Mouse (Mus musculus) limb, embryonic 12.5 days (tissue): ENCODE results near the gene Igdcc3. TPM values are rescaled to one million over a fixed set of nuclear protein-coding genes. Genes with fewer than 3 reads are reported as not detected.

ENCODE experiments used
- ATAC-seq: fragments of 200-750 bp; cut with Nextera tagmentation; 2 replicates; pipeline ENCODE4 v1.8.0; 2017; ENCODE audit warnings: low read depth, moderate TSS enrichment; ENCODE audit not compliant: insufficient number of reproducible peaks, insufficient read depth, low FRiP score, low TSS enrichment
- H3K27ac ChIP-seq: fragments of 300-500 bp; sonication (generic); 2 replicates; pipeline ENCODE4 v1.5.1; 2016; ENCODE audit warnings: mild to moderate bottlenecking, moderate library complexity
- H3K27me3 ChIP-seq: fragments of 300-500 bp; sonication (generic); 2 replicates; pipeline ENCODE4 v1.6.1; 2016; ENCODE audit warnings: mild to moderate bottlenecking, moderate library complexity
- H3K36me3 ChIP-seq: fragments of 300-500 bp; sonication (generic); 2 replicates; pipeline ENCODE4 v1.6.1; 2016; ENCODE audit warnings: mild to moderate bottlenecking, moderate library complexity
- H3K4me1 ChIP-seq: fragments of 300-500 bp; sonication (generic); replicated peaks from 2 replicates; pipeline ENCODE4 v1.6.1; 2016
- H3K4me2 ChIP-seq: fragments of 300-500 bp; sonication (generic); 2 replicates; pipeline ENCODE4 v1.6.1; 2016; ENCODE audit warnings: mild to moderate bottlenecking, moderate library complexity
- H3K4me3 ChIP-seq: fragments of 300-500 bp; sonication (generic); replicated peaks from 2 replicates; pipeline ENCODE4 v1.5.1; 2016; ENCODE audit warnings: mild to moderate bottlenecking
- H3K9ac ChIP-seq: fragments of 300-500 bp; sonication (generic); replicated peaks from 2 replicates; pipeline ENCODE4 v1.6.1; 2016; ENCODE audit warnings: mild to moderate bottlenecking, moderate library complexity
- H3K9me3 ChIP-seq: fragments of 300-500 bp; sonication (generic); 2 replicates; pipeline ENCODE4 v1.6.1; 2016; ENCODE audit warnings: mild to moderate bottlenecking, moderate library complexity
- WGBS: fragments of 180-500 bp; shearing (Covaris S2); methylation state at CpG from one replicate; pipeline ENCODE4 v1.1.7; 2016; 5-methylcytosine and 5-hydroxymethylcytosine counted together
- polyA plus RNA-seq: library from polyadenylated mRNA; unstranded; fragments of >200 nt; fragmentation: Nextera tagmentation; extraction: Ambion mirVana; gene quantifications from 2 replicates; pipeline ENCODE4 v1.2.1, GENCODE M21; 2016

Igdcc3 gene
- polyA plus RNA-seq, 1 experiment from 2014 or later = 6.4 TPM

GRCm38 (mm10) chr9:65177912-65178311 is 36.9 kb downstream of the Igdcc3 start:
- 58% methylated on average over 10 of the region's 10 CpGs for WGBS
- Histone ChIP-seq H3K9me3 (no peaks in the 10 kb centered on the region), H3K27me3 (peaks cover 83% of the 10 kb centered on the region), H3K4me2 (no peak overlapping the region), H3K36me3 (peaks cover 12% of the 10 kb centered on the region), H3K27ac (no peak overlapping the region), H3K4me1 (peaks cover 59% of the 10 kb centered on the region), H3K4me3 (no peak overlapping the region), H3K9ac (peak overlapping the region; percentile 34; the same call in 1 of the 2 replicates)
- no peak for ATAC-seq

- peak; percentile 26; the same call in 1 of the 2 replicates for ATAC-seq
- Histone ChIP-seq H3K9me3 (no peaks in the 10 kb centered on the region), H3K4me3 (no peak overlapping the region), H3K9ac (peak overlapping the region; percentile 34), H3K27me3 (peaks cover 76% of the 10 kb centered on the region), H3K4me2 (peak overlapping the region; percentile 36), H3K27ac (no peak overlapping the region), H3K4me1 (peaks cover 59% of the 10 kb centered on the region), H3K36me3 (peaks cover 12% of the 10 kb centered on the region)
- WGBS = 9% methylated on average over 22 of the region's 22 CpGs
These were observed 37.6 kb downstream of the Igdcc3 start for GRCm38 (mm10) chr9:65178336-65179213.

GRCm38 (mm10) chr9:65179817-65180624 is 39.0 kb downstream of the Igdcc3 start:
- H3K4me2 ChIP-seq = peak overlapping the region; percentile 27; the same call in 1 of the 2 replicates
- H3K36me3 ChIP-seq = peaks cover 16% of the 10 kb centered on the region
- no peak overlapping the region for H3K9ac ChIP-seq
- H3K4me3 ChIP-seq = no peak overlapping the region
- no peaks in the 10 kb centered on the region for H3K9me3 ChIP-seq
- WGBS = 21% methylated on average over 17 of the region's 17 CpGs
- ATAC-seq = no peak
- peaks cover 75% of the 10 kb centered on the region for H3K27me3 ChIP-seq
- H3K4me1 ChIP-seq = peaks cover 57% of the 10 kb centered on the region
- H3K27ac ChIP-seq = no peak overlapping the region

GRCm38 (mm10) chr9:65188599-65188998 is 47.6 kb downstream of the Igdcc3 start:
- Histone ChIP-seq H3K4me3 (no peak overlapping the region), H3K9ac (no peak overlapping the region), H3K36me3 (0 out of 2 replicates have a peak, but pooled peaks cover 5% of the 10 kb centered on the region), H3K27ac (no peak overlapping the region), H3K9me3 (no peaks in the 10 kb centered on the region), H3K27me3 (peaks cover 5% of the 10 kb centered on the region; the same call in 1 of the 2 replicates), H3K4me1 (peaks cover 20% of the 10 kb centered on the region), H3K4me2 (no peak overlapping the region)
- 0% methylated on average over 3 of the region's 3 CpGs for WGBS
- 0 out of 2 replicates have a peak, but pooled peaks have one; percentile 15 for ATAC-seq

- H3K9ac ChIP-seq = no peak overlapping the region
- no peak for ATAC-seq
- no peak overlapping the region for H3K27ac ChIP-seq
- no peak overlapping the region for H3K4me3 ChIP-seq
- H3K27me3 ChIP-seq = no peaks in the 10 kb centered on the region
- no peaks in the 10 kb centered on the region for H3K9me3 ChIP-seq
- no peak overlapping the region for H3K4me2 ChIP-seq
- peaks cover 24% of the 10 kb centered on the region for H3K4me1 ChIP-seq
- H3K36me3 ChIP-seq = no peaks in the 10 kb centered on the region
- WGBS = 42% methylated on average over 7 of the region's 7 CpGs
These were observed 49.3 kb downstream of the Igdcc3 start for GRCm38 (mm10) chr9:65190306-65190705.

- H3K36me3 ChIP-seq = no peaks in the 10 kb centered on the region
- no peak overlapping the region for H3K4me3 ChIP-seq
- ATAC-seq = no peak
- H3K27ac ChIP-seq = peak overlapping the region; percentile 37; the same call in 1 of the 2 replicates
- 13% methylated on average over 2 of the region's 2 CpGs for WGBS
- H3K27me3 ChIP-seq = no peaks in the 10 kb centered on the region
- H3K9ac ChIP-seq = no peak overlapping the region
- H3K4me1 ChIP-seq = peaks cover 29% of the 10 kb centered on the region
- no peaks in the 10 kb centered on the region for H3K9me3 ChIP-seq
- no peak overlapping the region for H3K4me2 ChIP-seq
These were observed 50.4 kb downstream of the Igdcc3 start for GRCm38 (mm10) chr9:65191389-65191754.

GRCm38 (mm10) chr9:65191755-65192469 is 50.9 kb downstream of the Igdcc3 start:
- Histone ChIP-seq H3K36me3 (no peaks in the 10 kb centered on the region), H3K27ac (peak overlapping the region; percentile 37; the same call in 1 of the 2 replicates), H3K4me2 (no peak overlapping the region), H3K27me3 (no peaks in the 10 kb centered on the region), H3K9me3 (no peaks in the 10 kb centered on the region), H3K9ac (no peak overlapping the region), H3K4me1 (peaks cover 30% of the 10 kb centered on the region), H3K4me3 (no peak overlapping the region)
- no peak for ATAC-seq
- 8% methylated on average over 8 of the region's 8 CpGs for WGBS

GRCm38 (mm10) chr9:65193214-65193613 is 52.2 kb downstream of the Igdcc3 start:
- no peak overlapping the region for H3K27ac ChIP-seq
- peaks cover 35% of the 10 kb centered on the region for H3K4me1 ChIP-seq
- WGBS = 63% methylated on average over 12 of the region's 12 CpGs
- H3K4me3 ChIP-seq = no peak overlapping the region
- H3K4me2 ChIP-seq = no peak overlapping the region
- no peaks in the 10 kb centered on the region for H3K36me3 ChIP-seq
- H3K27me3 ChIP-seq = no peaks in the 10 kb centered on the region
- ATAC-seq = no peak
- H3K9me3 ChIP-seq = no peaks in the 10 kb centered on the region
- no peak overlapping the region for H3K9ac ChIP-seq

- no peak for ATAC-seq
- peak within 1 kb of the TSS; percentile 21; the same call in 1 of the 2 replicates for H3K4me2 ChIP-seq
- peak within 1 kb of the TSS; percentile 87 for H3K27ac ChIP-seq
- no peaks in the 10 kb centered on the region for H3K36me3 ChIP-seq
- WGBS = 76% methylated on average over 4 of the region's 4 CpGs
- H3K4me1 ChIP-seq = peaks cover 35% of the 10 kb centered on the region
- no peaks in the 10 kb centered on the region for H3K9me3 ChIP-seq
- no peak within 1 kb of the TSS for H3K4me3 ChIP-seq
- no peaks in the 10 kb centered on the region for H3K27me3 ChIP-seq
- peak within 1 kb of the TSS; percentile 18 for H3K9ac ChIP-seq
These were observed 54.1 kb downstream of the Igdcc3 start, which contains the start of gene Parp16 for GRCm38 (mm10) chr9:65195053-65195452. Parp16 (plus strand) TSS chr9:65195353.

GRCm38 (mm10) chr9:65195621-65195981 is 54.6 kb downstream of the Igdcc3 start:
- Histone ChIP-seq H3K36me3 (no peaks in the 10 kb centered on the region), H3K4me2 (peak overlapping the region; percentile 21; the same call in 1 of the 2 replicates), H3K4me3 (no peak overlapping the region), H3K9me3 (no peaks in the 10 kb centered on the region), H3K9ac (peak overlapping the region; percentile 18), H3K4me1 (peaks cover 39% of the 10 kb centered on the region), H3K27ac (peak overlapping the region; percentile 87), H3K27me3 (no peaks in the 10 kb centered on the region)
- 22% methylated on average over 8 of the region's 8 CpGs for WGBS
- no peak for ATAC-seq
